Mouse (Mus musculus): Measurements from ENCODE around the gene Il15.
A peak's percentile ranks its signal among the peaks of the same experiment; 100 is the strongest.

The Il15 gene

GRCm38 (mm10) chr8:82361061-82361460 is 42.0 kb downstream of the Il15 start:
- DNase-seq (ENCODE audit: extremely low read depth, low read depth): no peak

DNA sequence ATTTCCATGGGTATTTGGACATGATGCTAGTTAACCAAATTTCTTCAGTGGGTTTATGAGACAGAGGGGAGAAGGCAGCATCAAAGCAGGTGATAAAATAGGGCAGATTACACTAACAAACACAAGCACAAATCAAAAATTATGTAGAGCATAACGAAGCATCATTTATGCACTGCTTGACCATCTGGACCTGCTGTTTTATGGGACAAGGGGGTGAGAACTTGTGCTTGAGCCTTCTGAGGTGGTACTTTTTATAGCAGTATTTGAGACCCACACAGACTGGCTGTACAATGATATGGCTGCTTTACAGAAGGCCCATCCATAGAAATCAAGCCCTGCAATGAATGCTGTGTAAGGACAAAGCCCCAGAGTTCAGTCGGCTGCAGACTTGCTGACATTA is 46.9 kb downstream of the Il15 start:
- DNase-seq (ENCODE audit: extremely low read depth, low read depth): no peak

GRCm38 (mm10) chr8:82351268-82351943 is 51.6 kb downstream of the Il15 start:
- peak; percentile 71 for DNase-seq (ENCODE audit: extremely low read depth, low read depth)

GRCm38 (mm10) chr8:82349299-82349698 is 53.7 kb downstream of the Il15 start:
- DNase-seq (ENCODE audit: extremely low read depth, low read depth): no peak

DNA sequence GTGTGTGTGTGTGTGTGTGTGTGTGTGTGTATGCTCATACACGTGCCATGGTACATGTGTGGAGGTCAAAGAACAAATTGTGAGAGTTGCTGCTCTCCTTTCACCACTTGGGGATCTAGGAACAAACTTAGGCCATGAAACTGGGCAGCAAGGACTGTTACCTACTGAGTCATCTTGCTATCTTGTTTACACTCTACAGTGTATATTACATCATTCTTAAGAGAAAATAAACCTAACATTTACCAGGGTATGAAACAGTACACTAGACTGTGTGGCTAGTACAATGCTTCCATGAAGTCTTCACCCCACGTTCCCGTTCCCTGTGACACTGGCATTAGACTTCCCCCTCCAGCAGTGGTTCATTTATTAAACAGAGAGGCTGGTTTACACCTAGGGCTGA is 56.5 kb downstream of the Il15 start:
- no peak for DNase-seq (ENCODE audit: extremely low read depth, low read depth)

- no peak for DNase-seq (ENCODE audit: extremely low read depth, low read depth)
Measured at GRCm38 (mm10) chr8:82331675-82332234, 71.3 kb downstream of the Il15 start.

- DNase-seq (ENCODE audit: extremely low read depth, low read depth): no peak
Measured at GRCm38 (mm10) chr8:82327986-82328652, 74.9 kb downstream of the Il15 start.

DNA sequence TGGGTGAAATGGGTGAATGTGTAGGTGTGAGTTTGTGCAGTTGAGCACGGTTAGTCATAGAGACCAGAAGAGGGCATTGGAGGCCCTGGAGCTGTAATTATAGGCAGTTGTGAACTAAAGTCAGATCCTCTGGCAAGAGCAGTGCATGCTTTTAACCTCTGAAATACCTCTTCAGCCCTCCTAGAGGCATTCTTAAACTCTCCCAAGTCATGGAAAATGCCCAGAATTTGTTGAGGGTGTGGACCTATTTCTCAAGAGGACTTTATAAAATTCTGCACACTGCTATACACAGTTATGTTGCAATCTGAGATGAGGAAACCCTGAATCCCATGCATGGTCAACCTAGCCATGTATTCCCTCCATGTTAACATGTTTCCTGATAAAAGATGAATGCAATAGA is 77.0 kb downstream of the Il15 start:
- no peak for DNase-seq (ENCODE audit: extremely low read depth, low read depth)

GRCm38 (mm10) chr8:82325586-82325985 is 77.4 kb downstream of the Il15 start:
- DNase-seq (ENCODE audit: extremely low read depth, low read depth): no peak

- DNase-seq (ENCODE audit: extremely low read depth, low read depth): no peak
Measured at GRCm38 (mm10) chr8:82317446-82317845, 85.6 kb downstream of the Il15 start.

DNA sequence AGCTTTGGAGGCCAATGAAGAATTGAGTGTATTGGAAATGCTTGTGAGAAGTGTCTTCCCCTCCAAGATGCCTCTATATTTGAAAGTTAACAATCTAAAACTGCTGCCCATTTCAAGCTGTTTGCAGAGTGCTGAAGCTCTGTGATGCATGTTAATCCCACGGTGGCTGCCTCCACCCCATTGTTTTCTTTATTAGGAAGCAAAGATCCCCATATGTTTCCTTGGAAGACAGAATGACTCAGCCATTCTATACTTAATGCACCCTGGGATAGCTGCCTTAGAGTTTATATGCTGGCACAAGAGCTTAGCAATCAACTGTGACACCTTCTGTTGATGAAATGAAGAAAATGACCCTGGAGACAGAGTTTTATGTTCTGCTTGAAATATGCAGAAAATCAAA is 96.6 kb downstream of the Il15 start:
- DNase-seq (ENCODE audit: extremely low read depth, low read depth): no peak

GRCm38 (mm10) chr8:82296256-82296655 is 106.8 kb downstream of the Il15 start:
- no peak for DNase-seq (ENCODE audit: extremely low read depth, low read depth)

- no peak for DNase-seq (ENCODE audit: extremely low read depth, low read depth)
Measured at GRCm38 (mm10) chr8:82291659-82292058, 111.4 kb downstream of the Il15 start.

DNA sequence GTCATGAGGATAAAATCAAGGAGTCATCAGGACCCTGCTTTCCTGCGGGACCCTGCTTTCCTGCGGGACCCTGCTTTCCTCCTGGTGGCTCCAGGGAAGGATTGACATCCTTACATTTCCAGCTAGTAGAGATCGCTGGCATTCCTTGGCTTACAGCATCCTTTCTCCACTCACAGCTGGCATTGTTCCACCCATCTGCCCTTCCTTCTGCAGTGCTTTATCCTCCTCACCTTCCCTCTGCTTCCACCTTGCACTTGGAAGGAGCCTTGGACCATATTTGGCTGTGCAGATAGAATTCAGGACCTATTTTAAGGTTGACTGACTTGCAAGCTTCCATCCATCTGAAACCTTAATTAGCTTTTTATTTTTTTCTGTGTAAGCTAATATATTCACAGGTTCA is 117.2 kb downstream of the Il15 start:
- DNase-seq (ENCODE audit: extremely low read depth, low read depth): no peak

DNA sequence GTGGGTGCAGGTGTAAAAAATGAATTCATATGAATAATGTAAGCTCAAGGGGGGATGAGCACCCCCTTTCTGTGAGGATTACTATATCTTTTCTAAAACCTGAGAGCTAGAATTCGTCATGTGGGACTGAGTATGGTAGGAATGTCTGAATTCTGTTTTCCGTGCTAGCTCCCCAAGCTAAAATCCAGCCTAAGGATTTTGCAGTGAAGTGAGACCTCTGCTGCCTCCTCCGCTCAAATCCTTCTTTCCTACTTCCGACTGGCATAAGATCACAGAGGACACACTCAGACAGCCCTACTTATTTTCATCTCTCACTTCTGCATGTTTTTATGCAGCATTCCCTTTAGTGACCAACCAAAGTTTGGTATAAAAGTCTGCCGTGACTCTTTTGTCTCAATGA is 121.0 kb downstream of the Il15 start:
- DNase-seq (ENCODE audit: extremely low read depth, low read depth): no peak

Data from MEL-GATA-1-ER (cell line).